Mouse (Mus musculus) erythroblast, embryonic 14.5 days (primary cell): ENCODE results near the gene Daglb.

Experiments
- GATA1 ChIP-seq: IDR thresholded peaks from 2 replicates; pipeline ENCODE4 v1.6.1; 2012; ENCODE audit warnings: low read length, inconsistent platforms, mixed read lengths
- TAL1 ChIP-seq: IDR thresholded peaks from 3 replicates; pipeline ENCODE4 v1.6.1; 2012; ENCODE audit warnings: low read length, inconsistent platforms, mixed read lengths

DNA sequence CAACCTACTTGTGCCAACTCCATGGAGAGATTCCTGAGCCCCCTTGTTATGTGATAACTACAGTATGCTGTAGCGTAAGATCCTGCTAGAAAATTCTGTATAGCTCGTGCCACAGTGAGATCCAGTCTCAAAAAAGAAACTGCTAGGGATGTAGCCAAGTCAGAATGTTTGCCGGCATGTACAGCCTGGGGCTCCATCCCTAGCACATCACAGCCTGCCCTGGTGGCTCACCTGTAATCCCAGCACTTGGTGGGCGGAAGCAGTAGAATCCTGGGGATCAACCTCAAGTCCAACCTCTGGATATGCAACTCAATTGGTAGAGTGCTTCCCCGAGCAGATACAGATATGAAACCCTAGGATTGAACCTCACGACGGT, 63.9 kb downstream of the Daglb start:
- TF ChIP-seq GATA1 (no peak), TAL1 (no peak)
